Mouse (Mus musculus) lung, adult 2 months (tissue): ENCODE results near the gene Nfat5.

Source experiments
- CTCF ChIP-seq: fragments of 200-500 bp; IDR thresholded peaks from 2 replicates; pipeline ENCODE4 v1.5.1; 2011; ENCODE audit warnings: mild to moderate bottlenecking, low read length, control low read depth; ENCODE audit not compliant: insufficient read depth
- POLR2A ChIP-seq: fragments of 200-500 bp; IDR thresholded peaks from 2 replicates; pipeline ENCODE4 v1.6.1; 2011; ENCODE audit warnings: low read depth, mild to moderate bottlenecking, control low read depth, low read length, borderline replicate concordance; ENCODE audit errors: extremely low read depth

DNA sequence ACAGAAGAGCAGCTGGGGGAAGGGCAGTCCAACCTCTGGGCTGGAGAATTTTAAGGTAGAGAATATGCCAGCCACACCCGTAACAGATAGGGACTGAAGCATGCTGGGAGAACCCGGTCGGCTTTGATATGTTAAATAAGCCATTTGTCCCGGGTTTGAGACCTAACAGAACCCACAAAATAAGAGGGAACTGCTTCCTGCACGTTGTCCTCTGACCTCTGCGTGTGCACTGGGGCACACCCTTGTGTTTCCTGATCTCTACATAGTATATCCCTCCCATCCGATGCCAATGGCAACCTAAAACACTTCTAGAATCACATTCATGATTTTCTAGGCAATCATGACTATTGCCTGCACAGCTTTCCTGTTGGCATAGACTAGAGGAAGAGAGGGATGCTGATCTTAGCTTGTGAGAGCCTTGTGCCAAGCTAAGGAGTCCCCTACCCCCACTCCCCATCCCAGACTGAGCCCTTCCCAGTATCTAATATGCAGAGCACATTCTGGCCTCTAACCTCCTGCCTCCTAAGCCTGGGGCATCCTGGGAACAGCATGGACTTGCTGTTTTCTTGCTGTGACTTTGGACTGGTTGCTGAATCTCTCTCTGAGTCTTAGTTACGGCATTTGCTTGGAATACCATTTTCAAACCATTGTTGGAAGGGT is 31.1 kb upstream of the Nfat5 start:
- TF ChIP-seq POLR2A (no peak), CTCF (no peak)
